Mouse (Mus musculus) hindbrain, embryonic 11.5 days (tissue): ENCODE data around the gene Osbpl10. TPM values are rescaled to one million over a fixed set of nuclear protein-coding genes. Genes with fewer than 3 reads are reported as not detected.

ENCODE experiments used
- ATAC-seq: fragments of 200-750 bp; cut with Nextera tagmentation; 2 replicates; pipeline ENCODE4 v1.8.0; 2017; ENCODE audit warnings: mild to moderate bottlenecking, moderate TSS enrichment, moderate library complexity; ENCODE audit not compliant: low FRiP score
- DNase-seq: peaks from one replicate; pipeline ENCODE4 v3.0.0-alpha.2; 2015; ENCODE audit warnings: low spot score
- H3K27ac ChIP-seq: fragments of 300-500 bp; sonication (generic); 2 replicates; pipeline ENCODE4 v1.5.1; 2014; ENCODE audit warnings: mild to moderate bottlenecking, low read depth, low read length
- H3K27me3 ChIP-seq: fragments of 300-500 bp; sonication (generic); 2 replicates; pipeline ENCODE4 v1.6.1; 2014; ENCODE audit warnings: mild to moderate bottlenecking, low read length, moderate library complexity, mixed read lengths; ENCODE audit not compliant: control insufficient read depth, insufficient read depth
- H3K36me3 ChIP-seq: fragments of 300-500 bp; sonication (generic); 2 replicates; pipeline ENCODE4 v1.6.1; 2014; ENCODE audit warnings: mild to moderate bottlenecking, low read length, moderate library complexity, mixed read lengths; ENCODE audit not compliant: control insufficient read depth, insufficient read depth
- H3K4me1 ChIP-seq: fragments of 300-500 bp; sonication (generic); replicated peaks from 2 replicates; pipeline ENCODE4 v1.6.1; 2014; ENCODE audit warnings: low read length, mixed read lengths; ENCODE audit not compliant: control insufficient read depth, insufficient read depth
- H3K4me2 ChIP-seq: fragments of 300-500 bp; sonication (generic); replicated peaks from 2 replicates; pipeline ENCODE4 v1.6.1; 2014; ENCODE audit warnings: mild to moderate bottlenecking, low read depth, low read length
- H3K4me3 ChIP-seq: fragments of 300-500 bp; sonication (generic); 2 replicates; pipeline ENCODE4 v1.5.1; 2014; ENCODE audit warnings: low read depth, low read length
- H3K9ac ChIP-seq: fragments of 300-500 bp; sonication (generic); 2 replicates; pipeline ENCODE4 v1.6.1; 2014; ENCODE audit warnings: low read depth, low read length
- H3K9me3 ChIP-seq: fragments of 300-500 bp; sonication (generic); 2 replicates; pipeline ENCODE4 v1.6.1; 2016; ENCODE audit warnings: low read length; ENCODE audit not compliant: control insufficient read depth
- WGBS: fragments of 180-500 bp; shearing (Covaris S2); extraction: QIAGEN DNeasy Blood & Tissue Kit; methylation state at CpG from one replicate; pipeline ENCODE4 v1.1.7; 2014; 5-methylcytosine and 5-hydroxymethylcytosine counted together
- polyA plus RNA-seq: library from polyadenylated mRNA; unstranded; fragments of >200 nt; fragmentation: Nextera tagmentation; extraction: Ambion mirVana; gene quantifications from 2 replicates; pipeline ENCODE4 v1.2.1, GENCODE M21; 2014

Osbpl10 gene
- polyA plus RNA-seq, 1 experiment from 2014 or later = 1.1 TPM

GRCm38 (mm10) chr9:115043881-115044770, 65.8 kb downstream of the Osbpl10 start:
- Histone ChIP-seq H3K4me3 (no peak overlapping the region), H3K4me2 (no peak overlapping the region), H3K4me1 (no peaks in the 10 kb centered on the region; the same call in 1 of the 2 replicates), H3K9me3 (no peaks in the 10 kb centered on the region), H3K27ac (no peak overlapping the region), H3K36me3 (no peaks in the 10 kb centered on the region), H3K27me3 (no peaks in the 10 kb centered on the region), H3K9ac (no peak overlapping the region)
- 82% methylated on average over 8 of the region's 8 CpGs for WGBS
- DNase-seq = no peak
- no peak for ATAC-seq

- H3K36me3 ChIP-seq = no peaks in the 10 kb centered on the region
- H3K27ac ChIP-seq = no peak overlapping the region
- no peak for ATAC-seq
- H3K27me3 ChIP-seq = no peaks in the 10 kb centered on the region
- no peak overlapping the region for H3K4me2 ChIP-seq
- H3K4me1 ChIP-seq = no peaks in the 10 kb centered on the region; the same call in 1 of the 2 replicates
- WGBS = 75% methylated on average over 16 of the region's 16 CpGs
- H3K9me3 ChIP-seq = no peaks in the 10 kb centered on the region
- DNase-seq = no peak
- no peak overlapping the region for H3K9ac ChIP-seq
- H3K4me3 ChIP-seq = no peak overlapping the region
Measured at GRCm38 (mm10) chr9:115045087-115045800, 66.9 kb downstream of the Osbpl10 start.

- H3K27me3 ChIP-seq = no peaks in the 10 kb centered on the region
- DNase-seq = no peak
- H3K27ac ChIP-seq = no peak overlapping the region
- 85% methylated on average over 8 of the region's 8 CpGs for WGBS
- no peaks in the 10 kb centered on the region for H3K36me3 ChIP-seq
- H3K9me3 ChIP-seq = no peaks in the 10 kb centered on the region
- no peak for ATAC-seq
- H3K4me1 ChIP-seq = no peaks in the 10 kb centered on the region; the same call in 1 of the 2 replicates
- no peak overlapping the region for H3K4me2 ChIP-seq
- no peak overlapping the region for H3K4me3 ChIP-seq
- no peak overlapping the region for H3K9ac ChIP-seq
Measured at GRCm38 (mm10) chr9:115046701-115047100, 68.3 kb downstream of the Osbpl10 start.

- no peaks in the 10 kb centered on the region for H3K9me3 ChIP-seq
- H3K4me1 ChIP-seq = no peaks in the 10 kb centered on the region; the same call in 1 of the 2 replicates
- no peak overlapping the region for H3K4me2 ChIP-seq
- no peak overlapping the region for H3K4me3 ChIP-seq
- ATAC-seq (no peak), DNase-seq (no peak)
- no peaks in the 10 kb centered on the region for H3K27me3 ChIP-seq
- no peak overlapping the region for H3K9ac ChIP-seq
- H3K36me3 ChIP-seq = no peaks in the 10 kb centered on the region
- no peak overlapping the region for H3K27ac ChIP-seq
- WGBS = 64% methylated on average over 10 of the region's 10 CpGs
Measured at GRCm38 (mm10) chr9:115048340-115048739, 70.0 kb downstream of the Osbpl10 start.

GRCm38 (mm10) chr9:115048861-115049260, 70.5 kb downstream of the Osbpl10 start:
- no peaks in the 10 kb centered on the region; the same call in 1 of the 2 replicates for H3K4me1 ChIP-seq
- DNase-seq (no peak), ATAC-seq (no peak; the same call in 1 of the 2 replicates)
- H3K36me3 ChIP-seq = no peaks in the 10 kb centered on the region
- H3K9ac ChIP-seq = no peak overlapping the region
- 69% methylated on average over 5 of the region's 7 CpGs for WGBS
- no peak overlapping the region for H3K27ac ChIP-seq
- H3K4me2 ChIP-seq = no peak overlapping the region
- H3K27me3 ChIP-seq = no peaks in the 10 kb centered on the region
- H3K9me3 ChIP-seq = no peaks in the 10 kb centered on the region
- no peak overlapping the region for H3K4me3 ChIP-seq

- WGBS = 85% methylated on average over 13 of the region's 13 CpGs
Measured at GRCm38 (mm10) chr9:115049981-115050720, 71.8 kb downstream of the Osbpl10 start.

GRCm38 (mm10) chr9:115051976-115052375, 73.6 kb downstream of the Osbpl10 start:
- H3K27me3 ChIP-seq = no peaks in the 10 kb centered on the region
- no peak overlapping the region for H3K4me2 ChIP-seq
- no peak overlapping the region for H3K4me3 ChIP-seq
- H3K4me1 ChIP-seq = no peaks in the 10 kb centered on the region; the same call in 1 of the 2 replicates
- no peak for ATAC-seq
- no peak overlapping the region for H3K9ac ChIP-seq
- H3K27ac ChIP-seq = no peak overlapping the region
- H3K9me3 ChIP-seq = no peaks in the 10 kb centered on the region
- 63% methylated on average over 3 of the region's 3 CpGs for WGBS
- no peaks in the 10 kb centered on the region for H3K36me3 ChIP-seq
- DNase-seq = no peak

More at GRCm38 (mm10) chr9:115049981-115050720, 71.8 kb downstream of the Osbpl10 start:
- Histone ChIP-seq H3K4me2 (no peak overlapping the region), H3K27ac (no peak overlapping the region), H3K36me3 (no peaks in the 10 kb centered on the region), H3K4me1 (no peaks in the 10 kb centered on the region; the same call in 1 of the 2 replicates), H3K9ac (no peak overlapping the region), H3K27me3 (no peaks in the 10 kb centered on the region), H3K9me3 (no peaks in the 10 kb centered on the region), H3K4me3 (no peak overlapping the region)
- no peak for ATAC-seq
- DNase-seq = no peak

- no peaks in the 10 kb centered on the region for H3K36me3 ChIP-seq
- H3K9ac ChIP-seq = no peak overlapping the region
- DNase-seq = no peak
- H3K4me2 ChIP-seq = no peak overlapping the region
- H3K9me3 ChIP-seq = no peaks in the 10 kb centered on the region
- H3K27me3 ChIP-seq = no peaks in the 10 kb centered on the region
- no peak overlapping the region for H3K4me3 ChIP-seq
- no peak for ATAC-seq
- no peak overlapping the region for H3K27ac ChIP-seq
- 91% methylated on average over 14 of the region's 14 CpGs for WGBS
- H3K4me1 ChIP-seq = no peaks in the 10 kb centered on the region
Measured at GRCm38 (mm10) chr9:115053779-115054178, 75.4 kb downstream of the Osbpl10 start.
